Mouse (Mus musculus) lung, embryonic 14.5 days (tissue): ENCODE results near the gene Cenpb. TPM values are rescaled to one million over a fixed set of nuclear protein-coding genes. Genes with fewer than 3 reads are reported as not detected.

Experiments
- ATAC-seq: fragments of 200-750 bp; cut with Nextera tagmentation; 2 replicates; pipeline ENCODE4 v1.8.0; 2017; ENCODE audit warnings: mild to moderate bottlenecking, moderate TSS enrichment, moderate library complexity; ENCODE audit not compliant: insufficient read depth
- DNase-seq: peaks from one replicate; pipeline ENCODE4 v3.0.0-alpha.2; 2015
- H3K27ac ChIP-seq: fragments of 300-500 bp; sonication (generic); 2 replicates; pipeline ENCODE4 v1.5.1; 2014; ENCODE audit warnings: low read depth, mild to moderate bottlenecking, moderate library complexity
- H3K27me3 ChIP-seq: fragments of 300-500 bp; sonication (generic); 2 replicates; pipeline ENCODE4 v1.6.1; 2014; ENCODE audit warnings: low read length, control low read depth; ENCODE audit not compliant: insufficient read depth
- H3K36me3 ChIP-seq: fragments of 300-500 bp; sonication (generic); 2 replicates; pipeline ENCODE4 v1.6.1; 2014; ENCODE audit warnings: control low read depth; ENCODE audit not compliant: insufficient read depth
- H3K4me1 ChIP-seq: fragments of 300-500 bp; sonication (generic); 2 replicates; pipeline ENCODE4 v1.6.1; 2014; ENCODE audit warnings: antibody characterized with exemption, control low read depth; ENCODE audit not compliant: insufficient read depth
- H3K4me2 ChIP-seq: fragments of 300-500 bp; sonication (generic); 2 replicates; pipeline ENCODE4 v1.6.1; 2014; ENCODE audit warnings: mild to moderate bottlenecking
- H3K4me3 ChIP-seq: fragments of 300-500 bp; sonication (generic); 2 replicates; pipeline ENCODE4 v1.5.1; 2014; ENCODE audit warnings: low read depth, low read length
- H3K9ac ChIP-seq: fragments of 300-500 bp; sonication (generic); 2 replicates; pipeline ENCODE4 v1.6.1; 2014
- H3K9me3 ChIP-seq: fragments of 300-500 bp; sonication (generic); 2 replicates; pipeline ENCODE4 v1.6.1; 2016; ENCODE audit warnings: low read depth, low read length, control low read depth
- CTCF ChIP-seq: IDR thresholded peaks from 2 replicates; pipeline ENCODE4 v1.5.1; 2016; ENCODE audit warnings: antibody characterized with exemption, low read depth
- WGBS: fragments of 180-500 bp; shearing (Covaris S2); extraction: QIAGEN DNeasy Blood & Tissue Kit; methylation state at CpG from one replicate; pipeline ENCODE4 v1.1.7; 2014; 5-methylcytosine and 5-hydroxymethylcytosine counted together
- polyA plus RNA-seq: library from polyadenylated mRNA; unstranded; fragments of >200 nt; fragmentation: Nextera tagmentation; extraction: Ambion mirVana; gene quantifications from 2 replicates; pipeline ENCODE4 v1.2.1, GENCODE M21; 2014

Cenpb gene
- polyA plus RNA-seq, 1 experiment from 2014 or later = 9.3 TPM

GRCm38 (mm10) chr2:131152166-131152730 is 27.6 kb downstream of the Cenpb start:
- TF ChIP-seq CTCF = no peak
- ATAC-seq (no peak), DNase-seq (no peak)
- Histone ChIP-seq H3K27ac (no peak overlapping the region), H3K9ac (no peak overlapping the region), H3K4me1 (no peaks in the 10 kb centered on the region), H3K27me3 (no peaks in the 10 kb centered on the region), H3K4me2 (no peak overlapping the region), H3K4me3 (no peak overlapping the region), H3K9me3 (no peaks in the 10 kb centered on the region), H3K36me3 (peaks cover 46% of the 10 kb centered on the region)
- WGBS = 85% methylated on average over 7 of the region's 7 CpGs

GRCm38 (mm10) chr2:131149254-131149578 is 30.7 kb downstream of the Cenpb start:
- Histone ChIP-seq H3K9ac (no peak overlapping the region), H3K9me3 (no peaks in the 10 kb centered on the region), H3K36me3 (peaks cover 75% of the 10 kb centered on the region), H3K27me3 (no peaks in the 10 kb centered on the region), H3K4me2 (no peak overlapping the region), H3K4me1 (no peaks in the 10 kb centered on the region), H3K27ac (no peak overlapping the region), H3K4me3 (no peak overlapping the region)
- TF ChIP-seq CTCF = no peak
- 82% methylated on average over 3 of the region's 3 CpGs for WGBS
- ATAC-seq = no peak
- no peak for DNase-seq

GRCm38 (mm10) chr2:131148353-131149253 is 31.3 kb downstream of the Cenpb start:
- no peak overlapping the region for H3K4me3 ChIP-seq
- no peaks in the 10 kb centered on the region for H3K4me1 ChIP-seq
- no peak for ATAC-seq
- no peak overlapping the region for H3K27ac ChIP-seq
- TF ChIP-seq CTCF = no peak
- DNase-seq = no peak
- H3K9ac ChIP-seq = no peak overlapping the region
- no peak overlapping the region for H3K4me2 ChIP-seq
- WGBS = 80% methylated on average over 8 of the region's 8 CpGs
- H3K27me3 ChIP-seq = no peaks in the 10 kb centered on the region
- peaks cover 80% of the 10 kb centered on the region for H3K36me3 ChIP-seq
- H3K9me3 ChIP-seq = no peaks in the 10 kb centered on the region

- no peak for ATAC-seq
- Histone ChIP-seq H3K36me3 (peaks cover 90% of the 10 kb centered on the region), H3K4me1 (no peaks in the 10 kb centered on the region), H3K9ac (no peak overlapping the region), H3K27ac (no peak overlapping the region), H3K4me2 (no peak overlapping the region), H3K9me3 (no peaks in the 10 kb centered on the region), H3K27me3 (no peaks in the 10 kb centered on the region), H3K4me3 (no peak overlapping the region)
- WGBS = 95% methylated on average over 8 of the region's 8 CpGs
- no peak for TF ChIP-seq CTCF
- no peak for DNase-seq
Observed at GRCm38 (mm10) chr2:131147043-131147365, 32.9 kb downstream of the Cenpb start.

GRCm38 (mm10) chr2:131146193-131147042 is 33.4 kb downstream of the Cenpb start:
- no peak for TF ChIP-seq CTCF
- H3K27me3 ChIP-seq = no peaks in the 10 kb centered on the region
- no peak overlapping the region for H3K27ac ChIP-seq
- H3K36me3 ChIP-seq = peaks cover 91% of the 10 kb centered on the region
- no peak overlapping the region for H3K4me2 ChIP-seq
- H3K4me3 ChIP-seq = no peak overlapping the region
- ATAC-seq (no peak), DNase-seq (no peak)
- H3K9me3 ChIP-seq = no peaks in the 10 kb centered on the region
- H3K4me1 ChIP-seq = no peaks in the 10 kb centered on the region
- 81% methylated on average over 21 of the region's 21 CpGs for WGBS
- H3K9ac ChIP-seq = no peak overlapping the region

GRCm38 (mm10) chr2:131145536-131145935 is 34.3 kb downstream of the Cenpb start:
- 73% methylated on average over 2 of the region's 2 CpGs for WGBS
- Histone ChIP-seq H3K27me3 (no peaks in the 10 kb centered on the region), H3K36me3 (peaks cover 92% of the 10 kb centered on the region), H3K4me2 (no peak overlapping the region), H3K4me1 (no peaks in the 10 kb centered on the region), H3K4me3 (no peak overlapping the region), H3K27ac (no peak overlapping the region), H3K9me3 (no peaks in the 10 kb centered on the region), H3K9ac (no peak overlapping the region)
- DNase-seq (no peak), ATAC-seq (no peak)
- no peak for TF ChIP-seq CTCF

GRCm38 (mm10) chr2:131145121-131145520 is 34.7 kb downstream of the Cenpb start:
- TF ChIP-seq CTCF = no peak
- WGBS = 54% methylated on average over 13 of the region's 13 CpGs
- Histone ChIP-seq H3K4me3 (no peak overlapping the region), H3K4me1 (no peaks in the 10 kb centered on the region), H3K36me3 (peaks cover 88% of the 10 kb centered on the region), H3K9me3 (no peaks in the 10 kb centered on the region), H3K27me3 (no peaks in the 10 kb centered on the region), H3K4me2 (no peak overlapping the region), H3K27ac (no peak overlapping the region), H3K9ac (no peak overlapping the region)
- DNase-seq (no peak), ATAC-seq (no peak)
